Mouse (Mus musculus) cerebral cortex, adult 2 months (tissue): ENCODE measurements around the gene Zfp84.

Experiments used
- WGBS: fragments of 180-500 bp; shearing (Covaris S2); methylation state at CpG from one replicate; pipeline ENCODE4 v1.1.7; 2018; 5-methylcytosine and 5-hydroxymethylcytosine counted together

Zfp84 gene

DNA sequence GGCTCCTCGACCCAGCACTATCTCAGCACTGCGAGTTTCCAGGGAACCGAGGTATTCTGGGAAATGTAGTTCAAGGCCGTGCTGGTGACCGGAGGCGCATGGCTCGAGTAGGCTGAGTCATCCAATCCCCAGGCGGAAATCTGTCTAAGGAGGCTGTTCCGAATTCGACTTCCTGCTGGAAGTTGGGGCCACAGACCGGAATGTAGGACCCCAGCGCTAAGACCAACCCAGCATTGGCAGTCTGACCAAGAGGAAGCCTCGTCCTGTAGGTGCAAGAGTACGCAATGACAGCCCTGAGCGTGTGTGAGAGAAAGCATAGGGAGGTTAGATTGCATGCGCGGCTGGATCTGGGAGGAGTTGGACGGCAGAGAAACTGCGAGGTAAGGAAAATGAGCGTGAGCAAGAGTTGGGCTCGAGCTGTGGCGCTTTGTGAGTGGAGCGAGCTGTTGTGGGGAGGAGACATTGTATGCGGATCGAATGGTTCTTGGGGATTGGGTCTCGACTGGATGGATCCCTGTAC lies 47.6 kb downstream of the Zfp84 start, which contains the start of gene Zfp790:
TSS of gene Zfp790 (plus strand) at position 205 of the 520 bp plus-strand sequence.
- WGBS: under 1% methylated on average over 26 of the region's 26 CpGs

GRCm38 (mm10) chr7:29818619-29819254 lies 50.4 kb downstream of the Zfp84 start:
- WGBS: 1% methylated on average over 12 of the region's 12 CpGs

DNA sequence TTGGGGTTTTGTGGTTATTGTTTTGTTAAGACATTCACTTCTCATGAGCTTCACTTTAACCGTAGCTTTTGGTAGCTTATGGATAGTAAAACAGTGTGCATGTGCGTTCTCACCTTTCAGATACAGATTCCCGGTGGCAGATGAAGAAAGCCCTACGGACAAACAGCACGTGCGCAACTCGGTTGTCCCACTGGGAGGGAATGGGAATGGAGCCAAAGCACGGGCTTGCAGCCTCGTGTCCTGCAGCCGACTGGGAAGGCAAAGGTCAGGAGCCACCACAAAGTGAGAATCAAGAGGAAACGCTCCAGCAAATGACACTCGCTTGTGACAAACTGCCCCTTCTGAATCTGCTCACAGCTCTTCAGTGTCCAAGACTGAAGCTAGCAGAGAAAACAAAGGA lies 59.6 kb downstream of the Zfp84 start:
- 89% methylated on average over 12 of the region's 12 CpGs for WGBS
